Mouse (Mus musculus): ENCODE measurements around the gene Fanca.

- no peak for TF ChIP-seq FLI1 (IDR thresholded peaks at IDR 0.05; ENCODE audit: low read length)
- TF ChIP-seq GATA1 (IDR thresholded peaks at IDR 0.05; ENCODE audit: borderline replicate concordance, low read length), result no peak
These were observed 33.7 kb upstream of the Fanca start for GRCm38 (mm10) chr8:123352118-123352517.

All from megakaryocyte, embryonic 14.5 days (primary cell).